Mouse (Mus musculus) hindbrain, embryonic 16.5 days (tissue): ENCODE measurements around the gene Spg20. TPM values are rescaled to one million over a fixed set of nuclear protein-coding genes. Genes with fewer than 3 reads are reported as not detected.

Experiments
- ATAC-seq: fragments of 200-750 bp; cut with Nextera tagmentation; 2 replicates; pipeline ENCODE4 v1.8.0; 2017; ENCODE audit warnings: moderate TSS enrichment, moderate library complexity
- H3K27ac ChIP-seq: fragments of 300-500 bp; sonication (generic); 2 replicates; pipeline ENCODE4 v1.5.1; 2014; ENCODE audit warnings: low read depth, mild to moderate bottlenecking, control low read depth, low read length, moderate library complexity
- H3K27me3 ChIP-seq: fragments of 300-500 bp; sonication (generic); replicated peaks from 2 replicates; pipeline ENCODE4 v1.6.1; 2014; ENCODE audit warnings: low read length; ENCODE audit not compliant: control insufficient read depth, insufficient read depth
- H3K36me3 ChIP-seq: fragments of 300-500 bp; sonication (generic); 2 replicates; pipeline ENCODE4 v1.6.1; 2014; ENCODE audit warnings: mild to moderate bottlenecking, low read length, moderate library complexity, mixed read lengths; ENCODE audit not compliant: control insufficient read depth, insufficient read depth
- H3K4me1 ChIP-seq: fragments of 300-500 bp; sonication (generic); 2 replicates; pipeline ENCODE4 v1.6.1; 2014; ENCODE audit warnings: low read depth, low read length; ENCODE audit not compliant: control insufficient read depth, insufficient read depth
- H3K4me2 ChIP-seq: fragments of 300-500 bp; sonication (generic); 2 replicates; pipeline ENCODE4 v1.6.1; 2014; ENCODE audit warnings: mild to moderate bottlenecking, low read length, control low read depth, moderate library complexity
- H3K4me3 ChIP-seq: fragments of 300-500 bp; sonication (generic); 2 replicates; pipeline ENCODE4 v1.5.1; 2014; ENCODE audit warnings: mild to moderate bottlenecking, low read length, control low read depth, moderate library complexity
- H3K9ac ChIP-seq: fragments of 300-500 bp; sonication (generic); 2 replicates; pipeline ENCODE4 v1.6.1; 2014; ENCODE audit warnings: low read depth, mild to moderate bottlenecking, control low read depth, low read length, moderate library complexity
- H3K9me3 ChIP-seq: fragments of 300-500 bp; sonication (generic); 2 replicates; pipeline ENCODE4 v1.6.1; 2014; ENCODE audit warnings: mild to moderate bottlenecking, low read length, moderate library complexity; ENCODE audit not compliant: control insufficient read depth
- WGBS: fragments of 180-500 bp; shearing (Covaris S2); extraction: QIAGEN DNeasy Blood & Tissue Kit; methylation state at CpG from one replicate; pipeline ENCODE4 v1.1.7; 2014; 5-methylcytosine and 5-hydroxymethylcytosine counted together
- polyA plus RNA-seq: library from polyadenylated mRNA; unstranded; fragments of >200 nt; fragmentation: Nextera tagmentation; extraction: Ambion mirVana; gene quantifications from 2 replicates; pipeline ENCODE4 v1.2.1, GENCODE M21; 2015

Spg20 gene
- polyA plus RNA-seq, 1 experiment from 2014 or later, result 13.1 TPM

DNA sequence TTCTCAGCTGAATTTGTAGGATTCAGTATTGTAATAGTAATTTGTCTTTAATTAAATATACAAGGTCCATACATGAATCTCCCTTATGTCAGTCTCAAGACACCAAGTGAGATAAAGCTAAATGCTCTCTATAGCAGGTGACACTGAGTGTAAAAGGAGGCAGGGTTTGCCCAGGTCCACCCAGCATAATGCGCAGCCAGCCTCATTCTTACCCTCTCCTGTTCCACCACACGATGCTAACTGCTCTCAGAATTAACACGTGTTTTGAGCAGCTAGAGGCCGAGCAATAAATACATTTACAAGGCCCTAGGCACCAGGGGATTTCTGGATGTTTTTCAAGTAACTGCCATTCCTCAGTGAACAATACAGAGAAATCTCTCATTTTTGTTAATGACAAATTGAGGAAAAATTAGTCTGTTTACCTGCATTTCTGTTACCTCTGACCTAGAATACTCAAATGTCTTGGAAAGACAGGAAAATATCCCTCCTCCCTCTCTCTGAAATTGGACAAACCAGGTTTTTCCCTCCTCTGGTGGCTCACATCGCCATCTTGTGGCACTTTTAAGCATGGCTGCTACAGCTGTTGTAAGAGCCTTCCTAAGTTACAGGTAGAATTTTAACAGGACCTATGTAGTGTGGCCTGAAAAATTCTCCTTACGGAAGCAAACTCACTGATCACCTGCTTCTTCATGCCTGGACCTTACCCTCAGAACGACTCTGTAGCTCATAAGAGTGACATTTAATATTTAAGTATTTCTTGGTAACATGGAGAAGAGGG, 39.9 kb downstream of the Spg20 start:
- no peak overlapping the region for H3K9ac ChIP-seq
- peak; percentile 53 for ATAC-seq
- H3K4me3 ChIP-seq, result no peak overlapping the region
- no peaks in the 10 kb centered on the region for H3K9me3 ChIP-seq
- peaks cover 5% of the 10 kb centered on the region; the same call in 1 of the 2 replicates for H3K4me1 ChIP-seq
- H3K36me3 ChIP-seq, result no peaks in the 10 kb centered on the region
- H3K4me2 ChIP-seq, result no peak overlapping the region
- H3K27ac ChIP-seq, result no peak overlapping the region
- 39% methylated on average over 7 of the region's 7 CpGs for WGBS
- H3K27me3 ChIP-seq, result no peaks in the 10 kb centered on the region

DNA sequence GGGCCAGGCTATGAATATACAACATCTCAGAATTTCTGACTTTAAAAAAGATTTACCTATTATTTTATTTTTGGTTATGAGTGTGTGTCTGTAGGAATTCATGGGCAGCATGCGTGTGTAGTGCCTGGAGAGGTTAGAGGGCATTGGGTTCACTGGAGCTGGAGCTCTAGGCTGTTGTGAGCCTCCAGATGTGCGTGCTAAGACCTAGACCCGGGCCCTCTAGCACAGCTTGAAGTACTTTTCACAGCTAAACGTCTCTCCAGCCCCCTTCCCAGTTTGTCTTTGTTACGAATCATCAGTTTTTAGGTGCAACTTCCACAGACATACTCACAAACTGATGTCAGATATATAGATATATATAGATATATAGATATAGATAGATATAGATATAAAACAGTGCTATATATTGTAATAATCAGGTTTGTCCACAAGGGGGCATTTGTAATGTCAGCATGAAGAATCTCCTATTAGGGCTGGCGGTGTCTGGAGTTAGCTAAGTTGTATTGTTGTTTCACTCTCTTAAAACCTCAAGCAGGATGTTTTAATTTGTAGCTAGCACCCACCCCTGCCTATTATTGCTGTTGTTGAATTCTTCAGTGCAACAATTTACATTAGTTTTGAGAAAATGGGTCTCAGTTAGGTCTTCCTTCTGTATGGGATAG, 40.9 kb downstream of the Spg20 start:
- WGBS, result 64% methylated on average over 6 of the region's 6 CpGs
- Histone ChIP-seq H3K9ac (no peak overlapping the region), H3K27me3 (no peaks in the 10 kb centered on the region), H3K4me1 (peaks cover 8% of the 10 kb centered on the region; the same call in 1 of the 2 replicates), H3K4me3 (no peak overlapping the region), H3K4me2 (no peak overlapping the region), H3K9me3 (no peaks in the 10 kb centered on the region), H3K36me3 (no peaks in the 10 kb centered on the region), H3K27ac (no peak overlapping the region)
- ATAC-seq, result 0 out of 2 replicates have a peak, but pooled peaks have one; percentile 46

DNA sequence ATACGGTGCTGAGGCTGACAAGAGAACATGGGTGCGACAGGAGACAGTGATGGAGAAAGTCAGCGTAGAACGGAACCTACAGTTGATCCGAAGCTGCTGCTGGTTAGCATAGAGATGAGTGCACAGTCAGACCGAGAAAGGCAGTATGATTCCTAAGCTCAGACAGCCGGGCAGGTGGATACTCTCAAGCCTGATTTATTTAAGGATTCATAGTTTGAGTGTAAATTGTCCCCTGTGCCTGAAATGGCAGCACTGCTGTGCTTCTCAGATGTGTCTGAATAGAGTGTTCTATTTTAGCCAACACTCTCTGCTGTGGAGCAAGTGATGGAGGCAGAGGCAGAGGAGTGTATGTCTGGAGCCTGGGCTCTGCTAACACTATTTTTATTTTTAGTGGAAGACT, 42.3 kb downstream of the Spg20 start:
- Histone ChIP-seq H3K27me3 (no peaks in the 10 kb centered on the region), H3K4me1 (peaks cover 6% of the 10 kb centered on the region; the same call in 1 of the 2 replicates), H3K27ac (no peak overlapping the region), H3K9ac (no peak overlapping the region), H3K36me3 (no peaks in the 10 kb centered on the region), H3K4me2 (no peak overlapping the region), H3K9me3 (no peaks in the 10 kb centered on the region), H3K4me3 (no peak overlapping the region)
- no peak for ATAC-seq
- 88% methylated on average over 7 of the region's 7 CpGs for WGBS

DNA sequence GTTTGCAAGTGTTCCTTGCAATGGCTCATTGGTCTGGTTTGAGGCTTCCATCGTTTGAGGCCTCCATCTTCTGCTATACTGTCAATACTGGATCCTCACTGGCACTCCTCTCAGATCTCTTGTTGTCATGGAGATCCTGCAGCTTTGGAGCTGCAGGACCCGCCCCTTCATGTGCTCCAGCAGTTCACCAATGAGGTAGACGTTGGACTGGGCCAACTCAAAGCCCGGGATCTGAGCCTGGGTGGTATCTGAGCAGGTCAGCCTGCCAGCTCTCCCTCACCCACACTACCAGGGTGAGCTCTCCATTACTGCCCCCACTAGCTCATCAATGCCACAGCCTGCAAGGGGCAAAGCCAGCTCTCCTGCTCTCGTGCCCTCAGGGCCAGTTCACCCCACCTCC, 45.5 kb downstream of the Spg20 start:
- WGBS, result 50% methylated on average over 5 of the region's 5 CpGs
- no peak overlapping the region for H3K9ac ChIP-seq
- H3K4me1 ChIP-seq, result peaks cover 3% of the 10 kb centered on the region; the same call in 1 of the 2 replicates
- no peak overlapping the region for H3K4me2 ChIP-seq
- no peak overlapping the region for H3K4me3 ChIP-seq
- no peaks in the 10 kb centered on the region for H3K27me3 ChIP-seq
- peak; percentile 70 for ATAC-seq
- no peaks in the 10 kb centered on the region for H3K36me3 ChIP-seq
- no peak overlapping the region for H3K27ac ChIP-seq
- no peaks in the 10 kb centered on the region for H3K9me3 ChIP-seq

DNA sequence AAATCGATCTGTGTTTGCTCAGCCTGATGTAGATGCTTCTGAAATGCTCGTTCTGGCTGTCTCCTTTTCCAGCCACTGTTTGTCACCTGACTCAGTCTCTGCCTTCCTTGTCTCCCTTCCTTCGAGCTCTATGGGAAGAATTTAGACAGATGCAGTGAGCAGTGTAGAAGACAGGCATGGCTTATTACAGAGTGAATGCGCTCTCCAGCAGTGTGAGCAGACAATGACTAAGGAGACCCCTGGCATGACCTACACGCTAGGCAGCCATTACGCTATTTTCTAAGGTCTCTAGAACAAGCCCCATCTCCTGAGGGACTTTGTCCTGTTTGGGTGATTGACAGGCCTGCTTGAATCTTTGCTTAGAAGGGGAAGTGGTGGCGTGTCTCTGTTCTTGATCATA, 49.2 kb downstream of the Spg20 start:
- ATAC-seq, result peak; percentile 43; the same call in 1 of the 2 replicates

DNA sequence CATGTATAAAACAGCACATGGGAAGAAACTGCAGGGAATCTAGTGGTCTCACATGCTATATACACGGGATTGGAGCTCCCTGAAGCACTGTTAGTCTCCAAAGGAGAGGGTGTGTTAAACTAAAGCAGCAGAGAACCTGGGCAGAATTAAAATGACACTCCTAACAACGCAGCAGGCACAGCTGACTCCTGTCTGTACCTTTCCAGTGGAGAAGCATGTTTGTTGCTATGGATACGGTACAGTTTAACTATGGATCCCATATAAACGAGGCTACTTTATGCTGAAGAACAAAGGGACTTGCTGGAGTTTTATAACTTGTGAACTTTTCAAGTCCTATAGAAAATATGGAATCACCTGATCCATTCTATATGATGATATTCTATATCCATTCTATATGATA, 51.6 kb downstream of the Spg20 start:
- no peaks in the 10 kb centered on the region for H3K9me3 ChIP-seq
- no peaks in the 10 kb centered on the region for H3K36me3 ChIP-seq
- H3K27me3 ChIP-seq, result no peaks in the 10 kb centered on the region
- no peak overlapping the region for H3K4me2 ChIP-seq
- no peak overlapping the region for H3K27ac ChIP-seq
- H3K4me3 ChIP-seq, result no peak overlapping the region
- 55% methylated on average over 4 of the region's 4 CpGs for WGBS
- peak; percentile 68 for ATAC-seq
- no peak overlapping the region for H3K9ac ChIP-seq
- no peaks in the 10 kb centered on the region; the same call in 1 of the 2 replicates for H3K4me1 ChIP-seq

More for the DNA sequence above, 49.2 kb downstream of the Spg20 start:
- H3K36me3 ChIP-seq, result no peaks in the 10 kb centered on the region
- H3K27me3 ChIP-seq, result no peaks in the 10 kb centered on the region
- 31% methylated on average over 7 of the region's 7 CpGs for WGBS
- H3K4me3 ChIP-seq, result no peak overlapping the region
- H3K4me2 ChIP-seq, result no peak overlapping the region
- H3K4me1 ChIP-seq, result peaks cover 3% of the 10 kb centered on the region; the same call in 1 of the 2 replicates
- no peak overlapping the region for H3K27ac ChIP-seq
- H3K9me3 ChIP-seq, result no peaks in the 10 kb centered on the region
- H3K9ac ChIP-seq, result no peak overlapping the region

DNA sequence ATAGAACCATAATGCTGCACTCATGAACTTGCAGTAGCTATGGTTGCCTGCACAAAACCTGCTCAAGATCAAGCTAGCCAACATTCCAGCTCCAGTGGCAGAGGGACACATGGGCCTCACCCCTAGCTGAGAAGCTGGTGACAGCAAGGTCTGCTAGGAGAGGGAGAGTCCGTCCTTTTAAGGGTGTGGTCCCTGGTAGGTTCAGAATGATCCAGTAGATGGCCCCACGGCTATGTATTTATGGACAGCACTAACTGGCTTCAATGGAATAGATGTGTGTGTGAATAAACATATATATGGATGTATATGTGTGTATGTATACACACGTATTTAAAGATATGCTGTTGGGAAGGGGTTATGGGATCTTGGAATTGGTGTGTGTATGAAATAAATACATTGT, 60.6 kb downstream of the Spg20 start:
- Histone ChIP-seq H3K27ac (no peak overlapping the region), H3K9ac (no peak overlapping the region), H3K36me3 (no peaks in the 10 kb centered on the region), H3K4me1 (no peaks in the 10 kb centered on the region), H3K4me2 (no peak overlapping the region), H3K27me3 (no peaks in the 10 kb centered on the region), H3K4me3 (no peak overlapping the region), H3K9me3 (no peaks in the 10 kb centered on the region)
- ATAC-seq, result no peak
- WGBS, result 82% methylated on average over 3 of the region's 3 CpGs

DNA sequence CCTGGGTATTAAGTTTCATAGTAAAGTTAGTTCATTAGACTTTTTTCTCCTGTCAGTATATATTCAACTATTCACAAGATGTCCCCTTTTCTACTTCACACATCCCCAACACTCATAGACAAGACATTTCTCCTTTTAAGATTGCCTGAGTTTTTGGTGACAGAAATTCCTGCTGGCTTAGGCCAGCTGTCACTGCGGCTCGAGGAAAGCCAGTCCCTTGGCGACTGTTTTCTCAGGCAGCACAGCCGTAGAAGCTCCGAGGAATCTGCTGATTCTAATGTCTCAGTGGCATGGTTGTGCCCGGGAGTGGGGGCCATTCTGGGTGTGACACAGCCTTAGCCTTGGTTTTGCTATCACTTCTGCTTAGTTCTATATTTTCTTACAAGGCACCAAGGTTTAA, 65.4 kb downstream of the Spg20 start:
- Histone ChIP-seq H3K4me3 (no peak overlapping the region), H3K9me3 (no peaks in the 10 kb centered on the region), H3K9ac (no peak overlapping the region), H3K36me3 (no peaks in the 10 kb centered on the region), H3K4me2 (no peak overlapping the region), H3K27me3 (no peaks in the 10 kb centered on the region), H3K4me1 (no peaks in the 10 kb centered on the region), H3K27ac (no peak overlapping the region)
- no peak for ATAC-seq
- 55% methylated on average over 6 of the region's 6 CpGs for WGBS

DNA sequence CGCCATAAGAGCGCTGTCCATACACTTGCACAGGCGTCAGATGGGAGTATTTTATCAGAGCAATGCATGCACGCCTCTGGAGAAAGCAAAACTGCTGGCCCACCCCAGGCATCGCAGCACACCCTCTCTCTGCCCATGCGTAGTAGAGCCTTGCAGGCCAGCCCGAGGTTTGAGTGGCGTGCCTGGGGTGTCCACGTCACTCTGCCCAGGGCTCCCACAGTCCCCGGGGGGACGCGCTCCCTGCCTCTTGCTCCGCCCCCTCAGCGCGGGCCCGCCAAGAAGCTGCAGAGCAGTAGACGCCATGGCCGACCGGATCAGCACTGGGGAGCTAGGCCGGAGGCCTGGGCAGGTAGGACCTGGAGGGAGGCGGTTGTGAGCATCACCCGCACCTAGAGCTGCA, 69.9 kb downstream of the Spg20 start, which contains the start of gene Sohlh2:
Sohlh2 (plus strand) TSS at position 263 of the 400 bp plus-strand sequence.
- no peaks in the 10 kb centered on the region for H3K9me3 ChIP-seq
- no peak within 1 kb of the TSS for H3K9ac ChIP-seq
- no peak within 1 kb of the TSS for H3K27ac ChIP-seq
- H3K27me3 ChIP-seq, result no peaks in the 10 kb centered on the region
- H3K4me3 ChIP-seq, result no peak within 1 kb of the TSS
- no peak within 1 kb of the TSS for H3K4me2 ChIP-seq
- no peaks in the 10 kb centered on the region for H3K36me3 ChIP-seq
- 96% methylated on average over 22 of the region's 22 CpGs for WGBS
- H3K4me1 ChIP-seq, result no peaks in the 10 kb centered on the region
- no peak for ATAC-seq
